Mouse (Mus musculus): ENCODE data around the gene Gm6763.
"Not testable (repeated sequence)": the region's sequence is repeated elsewhere in the genome, so short reads cannot be mapped to it uniquely, and the experiment has no call there.

Gene Gm6763

DNA sequence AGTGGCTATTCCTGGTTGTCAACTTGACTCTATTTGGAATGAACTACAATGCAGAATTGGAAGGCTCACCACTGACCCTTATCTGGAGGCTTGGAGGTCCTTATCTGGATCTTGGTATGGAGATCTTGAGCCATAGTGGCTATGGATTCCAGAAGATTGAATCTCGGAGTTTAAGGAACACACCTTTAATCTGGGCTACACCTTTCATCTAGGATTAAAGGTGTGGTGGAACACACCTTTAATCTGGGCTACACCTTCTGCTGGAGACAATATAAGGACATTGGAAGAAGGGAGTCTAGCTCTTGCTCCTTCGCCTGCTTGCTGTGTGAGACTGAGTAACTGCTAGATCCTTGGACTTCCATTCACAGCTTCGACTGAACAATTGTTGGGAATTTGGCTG, at the start of gene Gm6763:
Gene Gm6763, plus strand, starts transcription at position 301 of the 400 bp plus-strand sequence.
- in situ Hi-C loops (cut with MseI, MboI) = not testable (repeated sequence)

DNA sequence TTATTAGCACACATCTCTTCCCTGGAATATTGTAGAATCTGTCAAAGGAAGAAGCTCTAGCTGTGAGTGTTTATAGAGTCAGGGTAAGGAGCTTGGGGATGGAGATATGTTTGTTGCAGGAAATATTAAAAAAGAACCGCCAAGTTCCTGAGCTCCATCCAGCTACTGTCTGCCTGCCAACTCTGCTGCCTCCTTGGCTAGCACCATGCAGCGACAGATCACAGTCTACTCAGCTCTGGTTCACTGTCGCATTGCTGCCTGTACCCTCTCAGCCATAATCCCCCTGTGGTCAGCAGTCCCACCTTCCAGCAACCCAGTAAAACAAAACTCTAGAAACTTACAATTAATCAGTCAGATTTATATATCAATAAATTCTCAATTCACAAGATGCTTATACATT, 41.3 kb upstream of the Gm6763 start:
- in situ Hi-C loops (cut with MseI, MboI) = no loop called here

DNA sequence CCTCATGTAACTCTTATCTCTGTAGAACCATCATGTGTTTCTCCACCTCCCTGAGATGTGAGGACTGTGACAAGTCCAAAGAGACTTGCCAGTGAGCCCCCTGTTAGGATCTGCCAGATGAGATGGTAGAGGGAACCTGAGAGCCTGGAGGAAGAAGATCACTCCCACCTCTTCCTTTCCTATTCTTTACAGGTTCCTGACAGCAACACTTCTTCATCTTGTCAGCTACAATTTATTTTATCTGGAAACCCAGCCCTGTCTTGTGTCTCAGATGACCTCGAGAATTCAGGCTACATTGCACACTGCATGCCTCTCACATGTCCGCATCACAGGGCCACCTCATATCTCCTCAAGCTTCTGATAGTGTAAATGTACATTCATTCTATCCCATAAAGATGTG, 33.0 kb upstream of the Gm6763 start:
- in situ Hi-C loops (cut with MseI, MboI) = no loop called here

DNA sequence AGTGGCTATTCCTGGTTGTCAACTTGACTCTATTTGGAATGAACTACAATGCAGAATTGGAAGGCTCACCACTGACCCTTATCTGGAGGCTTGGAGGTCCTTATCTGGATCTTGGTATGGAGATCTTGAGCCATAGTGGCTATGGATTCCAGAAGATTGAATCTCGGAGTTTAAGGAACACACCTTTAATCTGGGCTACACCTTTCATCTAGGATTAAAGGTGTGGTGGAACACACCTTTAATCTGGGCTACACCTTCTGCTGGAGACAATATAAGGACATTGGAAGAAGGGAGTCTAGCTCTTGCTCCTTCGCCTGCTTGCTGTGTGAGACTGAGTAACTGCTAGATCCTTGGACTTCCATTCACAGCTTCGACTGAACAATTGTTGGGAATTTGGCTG, 8.6 kb upstream of the Gm6763 start, which contains the start of gene Gm21293:
Gene Gm21293, plus strand, starts transcription at position 301 of the 400 bp plus-strand sequence.
- in situ Hi-C loops (cut with MseI, MboI) = not testable (repeated sequence)

DNA sequence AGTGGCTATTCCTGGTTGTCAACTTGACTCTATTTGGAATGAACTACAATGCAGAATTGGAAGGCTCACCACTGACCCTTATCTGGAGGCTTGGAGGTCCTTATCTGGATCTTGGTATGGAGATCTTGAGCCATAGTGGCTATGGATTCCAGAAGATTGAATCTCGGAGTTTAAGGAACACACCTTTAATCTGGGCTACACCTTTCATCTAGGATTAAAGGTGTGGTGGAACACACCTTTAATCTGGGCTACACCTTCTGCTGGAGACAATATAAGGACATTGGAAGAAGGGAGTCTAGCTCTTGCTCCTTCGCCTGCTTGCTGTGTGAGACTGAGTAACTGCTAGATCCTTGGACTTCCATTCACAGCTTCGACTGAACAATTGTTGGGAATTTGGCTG, 8.4 kb downstream of the Gm6763 start, which contains the start of gene Gm8764:
Gene Gm8764, plus strand, starts transcription at position 301 of the 400 bp plus-strand sequence.
- in situ Hi-C loops (cut with MseI, MboI) = not testable (repeated sequence)

DNA sequence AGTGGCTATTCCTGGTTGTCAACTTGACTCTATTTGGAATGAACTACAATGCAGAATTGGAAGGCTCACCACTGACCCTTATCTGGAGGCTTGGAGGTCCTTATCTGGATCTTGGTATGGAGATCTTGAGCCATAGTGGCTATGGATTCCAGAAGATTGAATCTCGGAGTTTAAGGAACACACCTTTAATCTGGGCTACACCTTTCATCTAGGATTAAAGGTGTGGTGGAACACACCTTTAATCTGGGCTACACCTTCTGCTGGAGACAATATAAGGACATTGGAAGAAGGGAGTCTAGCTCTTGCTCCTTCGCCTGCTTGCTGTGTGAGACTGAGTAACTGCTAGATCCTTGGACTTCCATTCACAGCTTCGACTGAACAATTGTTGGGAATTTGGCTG, 16.9 kb downstream of the Gm6763 start, which contains the start of gene Gm21304:
Gene Gm21304, plus strand, starts transcription at position 301 of the 400 bp plus-strand sequence.
- in situ Hi-C loops (cut with MseI, MboI) = not testable (repeated sequence)

DNA sequence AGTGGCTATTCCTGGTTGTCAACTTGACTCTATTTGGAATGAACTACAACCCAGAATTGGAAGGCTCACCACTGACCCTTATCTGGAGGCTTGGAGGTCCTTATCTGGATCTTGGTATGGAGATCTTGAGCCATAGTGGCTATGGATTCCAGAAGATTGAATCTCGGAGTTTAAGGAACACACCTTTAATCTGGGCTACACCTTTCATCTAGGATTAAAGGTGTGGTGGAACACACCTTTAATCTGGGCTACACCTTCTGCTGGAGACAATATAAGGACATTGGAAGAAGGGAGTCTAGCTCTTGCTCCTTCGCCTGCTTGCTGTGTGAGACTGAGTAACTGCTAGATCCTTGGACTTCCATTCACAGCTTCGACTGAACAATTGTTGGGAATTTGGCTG, 25.4 kb downstream of the Gm6763 start, which contains the start of gene Gm21312:
Gene Gm21312, plus strand, starts transcription at position 301 of the 400 bp plus-strand sequence.
- in situ Hi-C loops (cut with MseI, MboI) = not testable (repeated sequence)

DNA sequence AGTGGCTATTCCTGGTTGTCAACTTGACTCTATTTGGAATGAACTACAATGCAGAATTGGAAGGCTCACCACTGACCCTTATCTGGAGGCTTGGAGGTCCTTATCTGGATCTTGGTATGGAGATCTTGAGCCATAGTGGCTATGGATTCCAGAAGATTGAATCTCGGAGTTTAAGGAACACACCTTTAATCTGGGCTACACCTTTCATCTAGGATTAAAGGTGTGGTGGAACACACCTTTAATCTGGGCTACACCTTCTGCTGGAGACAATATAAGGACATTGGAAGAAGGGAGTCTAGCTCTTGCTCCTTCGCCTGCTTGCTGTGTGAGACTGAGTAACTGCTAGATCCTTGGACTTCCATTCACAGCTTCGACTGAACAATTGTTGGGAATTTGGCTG, 33.9 kb downstream of the Gm6763 start, which contains the start of gene Gm20765:
Gene Gm20765, plus strand, starts transcription at position 301 of the 400 bp plus-strand sequence.
- in situ Hi-C loops (cut with MseI, MboI) = not testable (repeated sequence)

DNA sequence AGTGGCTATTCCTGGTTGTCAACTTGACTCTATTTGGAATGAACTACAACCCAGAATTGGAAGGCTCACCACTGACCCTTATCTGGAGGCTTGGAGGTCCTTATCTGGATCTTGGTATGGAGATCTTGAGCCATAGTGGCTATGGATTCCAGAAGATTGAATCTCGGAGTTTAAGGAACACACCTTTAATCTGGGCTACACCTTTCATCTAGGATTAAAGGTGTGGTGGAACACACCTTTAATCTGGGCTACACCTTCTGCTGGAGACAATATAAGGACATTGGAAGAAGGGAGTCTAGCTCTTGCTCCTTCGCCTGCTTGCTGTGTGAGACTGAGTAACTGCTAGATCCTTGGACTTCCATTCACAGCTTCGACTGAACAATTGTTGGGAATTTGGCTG, 42.4 kb downstream of the Gm6763 start, which contains the start of gene Gm4340:
Gene Gm4340, plus strand, starts transcription at position 301 of the 400 bp plus-strand sequence.
- in situ Hi-C loops (cut with MseI, MboI) = not testable (repeated sequence)
